Mouse (Mus musculus): ENCODE results near the gene Aif1l. TPM values are rescaled to one million over a fixed set of nuclear protein-coding genes. Genes with fewer than 3 reads are reported as not detected.

Gene Aif1l
- total and polyA plus RNA-seq, 2 experiments from 2014 or later: 21.4 to 24.1 TPM

GRCm38 (mm10) chr2:32020229-32020628 lies 70.3 kb downstream of the Aif1l start:
- Histone ChIP-seq H3K27me3 (ENCODE audit: insufficient read depth, low read length) (no peaks in the 10 kb centered on the region), H3K9ac (replicated peaks; ENCODE audit: low read length, poor library complexity, severe bottlenecking) (no peak overlapping the region), H3K9me3 (ENCODE audit: low read length) (no peaks in the 10 kb centered on the region), H3K4me1 (ENCODE audit: insufficient read depth, low read length) (no peaks in the 10 kb centered on the region), H3K36me3 (ENCODE audit: insufficient read depth, low read length) (peaks cover 65% of the 10 kb centered on the region), H3K27ac (ENCODE audit: low read depth, low read length) (no peak overlapping the region), H3K4me3 (ENCODE audit: low read depth, low read length) (no peak overlapping the region), H3K4me2 (ENCODE audit: low read depth, low read length, poor library complexity, severe bottlenecking) (no peak overlapping the region)
- ATAC-seq (ENCODE audit: low FRiP score): no peak
- no peak for TF ChIP-seq CTCF (IDR thresholded peaks at IDR 0.05)
- no peak for DNase-seq (ENCODE audit: low spot score)
- 97% methylated on average over 5 of the region's 5 CpGs for WGBS

Other genes with a start within 250 kb of the Aif1l start
- 0.19 TPM in 1 of 2 replicates, not detected in the other for gene Qrfp, start 139.6 kb upstream of the Aif1l start, total RNA-seq (2014; rRNA removed)
- gene Qrfp, start 139.6 kb upstream of the Aif1l start, polyA plus RNA-seq (2015; fragmentation: Nextera tagmentation; extraction: Ambion mirVana): 0.07 and 0.20 TPM in 2 replicates
- 46.1 and 48.5 TPM in 2 replicates for gene Fibcd1, start 104.1 kb upstream of the Aif1l start, total RNA-seq (2014; rRNA removed)
- gene Fibcd1, start 104.1 kb upstream of the Aif1l start, polyA plus RNA-seq (2015; fragmentation: Nextera tagmentation; extraction: Ambion mirVana): 19.4 and 21.0 TPM in 2 replicates
- 11.3 and 12.9 TPM in 2 replicates for gene Lamc3, start 62.8 kb upstream of the Aif1l start, total RNA-seq (2014; rRNA removed)
- 2.3 and 2.5 TPM in 2 replicates for gene Lamc3, start 62.8 kb upstream of the Aif1l start, polyA plus RNA-seq (2015; fragmentation: Nextera tagmentation; extraction: Ambion mirVana)
- gene Nup214, start 24.3 kb downstream of the Aif1l start, total RNA-seq (2014; rRNA removed): 28.5 and 29.0 TPM in 2 replicates
- gene Nup214, start 24.3 kb downstream of the Aif1l start, polyA plus RNA-seq (2015; fragmentation: Nextera tagmentation; extraction: Ambion mirVana): 59.7 and 67.0 TPM in 2 replicates
- 0.77 and 0.85 TPM in 2 replicates for gene Fam78a, start 134.7 kb downstream of the Aif1l start, total RNA-seq (2014; rRNA removed)
- gene Fam78a, start 134.7 kb downstream of the Aif1l start, polyA plus RNA-seq (2015; fragmentation: Nextera tagmentation; extraction: Ambion mirVana): 0.35 and 0.93 TPM in 2 replicates
- gene Plpp7, start 145.4 kb downstream of the Aif1l start, total RNA-seq (2014; rRNA removed): 31.2 and 47.0 TPM in 2 replicates
- 24.9 and 29.0 TPM in 2 replicates for gene Plpp7, start 145.4 kb downstream of the Aif1l start, polyA plus RNA-seq (2015; fragmentation: Nextera tagmentation; extraction: Ambion mirVana)
- 164 and 215 TPM in 2 replicates for gene Prrc2b, start 200.9 kb downstream of the Aif1l start, total RNA-seq (2014; rRNA removed)
- gene Prrc2b, start 200.9 kb downstream of the Aif1l start, polyA plus RNA-seq (2015; fragmentation: Nextera tagmentation; extraction: Ambion mirVana): 51.5 and 65.9 TPM in 2 replicates